9 mouse cellular contexts compared by ENCODE assay signal in the genomic region with DNA sequence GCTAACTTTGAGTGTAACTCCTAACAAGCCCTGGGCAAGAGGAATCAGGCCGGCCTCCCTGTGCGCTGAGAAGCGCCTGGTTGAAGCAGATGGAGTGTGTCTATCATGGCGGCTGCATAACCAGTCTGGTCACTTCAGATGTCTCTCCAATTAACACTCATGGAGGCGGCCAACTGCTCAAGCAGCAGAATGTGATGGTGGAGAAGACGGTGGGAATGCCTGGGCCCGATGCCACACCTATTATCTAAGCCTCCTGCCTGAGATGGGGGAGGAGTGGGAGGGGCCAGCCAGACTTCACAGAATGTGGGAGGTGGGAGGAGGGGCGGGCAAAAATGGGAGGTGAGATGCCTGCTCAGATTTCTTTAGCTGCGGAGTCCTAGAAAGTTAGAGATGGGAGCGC.
DNase-seq lines count a peak whose midpoint lies in the region; ATAC-seq and TF ChIP-seq lines count a peak whose summit lies in the region.
"Had no signal": no experiment of that assay in that cellular context is flagged by ENCODE, and none has a peak within 500 bp of the region (broad histone marks: within the 10 kb centered on the region; RNA-seq: fewer than 3 reads in every experiment).

No protein-coding gene starts in this region.

- no peaks in the 10 kb centered on the region for H3K4me1 ChIP-seq in cerebellum, adult 2 months (ENCODE audit: control insufficient read depth, insufficient read depth, low read length)

- no peak for TF ChIP-seq CTCF in cerebellum, adult 2 months (IDR thresholded peaks at IDR 0.05; ENCODE audit: borderline replicate concordance, insufficient read depth, low read depth, low read length)

- DNase-seq in cerebellum, adult 9-11 months = peak; percentile 31
- DNase-seq in cerebellum, adult 2 months = no peak
- peak; percentile 72 to 83 for DNase-seq in left cerebral cortex, adult 18-20 months (ENCODE audit: low spot score in 2 of 2)
- no peak for DNase-seq in left cerebral cortex, adult 11 months (ENCODE audit: low spot score)
- DNase-seq in frontal cortex, postnatal 14 days (ENCODE audit: low spot score in 2 of 2) = peak; percentile 56 to 57
- DNase-seq in right cerebral cortex, postnatal 14 days = peak; percentile 73
- DNase-seq in Muller cell, postnatal 12 days (ENCODE audit: inconsistent ontology term) = no peak

- TF ChIP-seq POLR2A in cerebellum, adult 2 months (IDR thresholded peaks at IDR 0.05; ENCODE audit: borderline replicate concordance, insufficient read depth, low read length) = no peak

- no peak overlapping the region for H3K27ac ChIP-seq in cerebellum, adult 2 months (ENCODE audit: insufficient read depth, low read length)
- H3K27ac ChIP-seq: heart, embryonic 15.5 days had no signal

- no peak overlapping the region for H3K4me3 ChIP-seq in cerebellum, adult 2 months (replicated peaks; ENCODE audit: insufficient read depth, low read depth, low read length)
- H3K4me3 ChIP-seq: heart, embryonic 15.5 days had no signal

- no peaks in the 10 kb centered on the region; the same call in 1 of the 2 replicates for H3K27me3 ChIP-seq in cerebellum, adult 2 months (ENCODE audit: control insufficient read depth, insufficient read depth, low read length)
- H3K27me3 ChIP-seq: heart, embryonic 15.5 days had no signal

- WGBS in cerebellum, adult 2 months = 36% methylated on average over 10 of the region's 10 CpGs

- ATAC-seq in megakaryocyte progenitor cell, adult 5-6 weeks (replicated peaks; ENCODE audit: poor library complexity) = no peak

Comparison
In these comparisons a context has a peak if more than half of its experiments do, and no peak if none do; other contexts are left out.
1. DNase-seq: peak in cerebellum, adult 9-11 months (single experiment), left cerebral cortex, adult 18-20 months (2 of 2), frontal cortex, postnatal 14 days (2 of 2) and right cerebral cortex, postnatal 14 days (single experiment); none in cerebellum, adult 2 months (0 of 2), left cerebral cortex, adult 11 months (single experiment) and Muller cell, postnatal 12 days (single experiment).